Mouse (Mus musculus) ES-E14 (cell line): Measurements from ENCODE around the gene Gclm. TPM values are rescaled to one million over a fixed set of nuclear protein-coding genes. Genes with fewer than 3 reads are reported as not detected.
A peak's percentile ranks its signal among the peaks of the same experiment; 100 is the strongest.
"Not testable (repeated sequence)": the region's sequence is repeated elsewhere in the genome, so short reads cannot be mapped to it uniquely, and the experiment has no call there.

ENCODE experiments used
- DNase-seq: peaks from one replicate; pipeline ENCODE4 v3.0.0-alpha.2; 2013; ENCODE audit warnings: low read depth, low spot score
- H3K27ac ChIP-seq: 2 replicates; pipeline ENCODE4 v1.5.1; 2012; ENCODE audit warnings: low read depth, mild to moderate bottlenecking, low read length, moderate library complexity, mixed read lengths; ENCODE audit not compliant: poor library complexity, insufficient read depth, severe bottlenecking
- H3K36me3 ChIP-seq: 2 replicates; pipeline ENCODE4 v1.6.1; 2012; ENCODE audit warnings: mild to moderate bottlenecking, low read length, moderate library complexity, mixed read lengths; ENCODE audit not compliant: control insufficient read depth, poor library complexity, insufficient read depth, severe bottlenecking
- H3K4me1 ChIP-seq, 2 experiments: fragments of 150-350 bp in 1 of 2; sonication (generic) in 1 of 2; 2 replicates each; pipeline ENCODE4 v1.6.1; 2012; ENCODE audit warnings: low read length in 2 of 2, mild to moderate bottlenecking in 1 of 2, mixed read lengths in 1 of 2; ENCODE audit not compliant: control insufficient read depth in 2 of 2, insufficient read depth in 2 of 2, poor library complexity in 1 of 2
- H3K4me3 ChIP-seq, 2 experiments: fragments of 150-350 bp in 1 of 2; sonication (generic) in 1 of 2; 2 replicates each; pipeline ENCODE4 v1.5.1; 2012; ENCODE audit warnings: low read length in 2 of 2, low read depth in 1 of 2, mild to moderate bottlenecking in 1 of 2, mixed read lengths in 1 of 2; ENCODE audit not compliant: insufficient read depth in 1 of 2, poor library complexity in 1 of 2, severe bottlenecking in 1 of 2
- H3K9ac ChIP-seq: 2 replicates; pipeline ENCODE4 v1.6.1; 2012; ENCODE audit warnings: low read depth, mild to moderate bottlenecking, low read length, mixed read lengths; ENCODE audit not compliant: poor library complexity, insufficient read depth, severe bottlenecking
- H3K9me3 ChIP-seq: fragments of 150-350 bp; sonication (generic); 2 replicates; pipeline ENCODE4 v1.6.1; 2012; ENCODE audit warnings: low read depth, mild to moderate bottlenecking, low read length; ENCODE audit not compliant: control insufficient read depth, insufficient read depth
- CHD2 ChIP-seq: IDR thresholded peaks from 2 replicates; pipeline ENCODE4 v1.6.1; 2014; ENCODE audit warnings: mild to moderate bottlenecking, low read depth, low read length, inconsistent platforms
- HCFC1 ChIP-seq: IDR thresholded peaks from 2 replicates; pipeline ENCODE4 v1.6.1; 2012; ENCODE audit warnings: low read length, inconsistent platforms, borderline replicate concordance; ENCODE audit not compliant: insufficient read depth
- MAFK ChIP-seq: IDR thresholded peaks from 2 replicates; pipeline ENCODE4 v1.6.1; 2014; ENCODE audit warnings: mild to moderate bottlenecking, low read depth, low read length, inconsistent platforms; ENCODE audit not compliant: insufficient read depth
- ZC3H11A ChIP-seq: IDR thresholded peaks from 2 replicates; pipeline ENCODE4 v1.6.1; 2012; ENCODE audit warnings: low read depth, mild to moderate bottlenecking, inconsistent platforms, low read length, borderline replicate concordance
- ZNF384 ChIP-seq: IDR thresholded peaks from 2 replicates; pipeline ENCODE4 v1.6.1; 2012; ENCODE audit warnings: low read depth, low read length, inconsistent platforms
- in situ Hi-C, 2 experiments: fragments of 600-800 bp; cut with MboI; formaldehyde crosslinking; loops; one replicate each; pipeline ENCODE4 v1.15.1; 2025; ENCODE audit warnings: low sequenced_read_pairs in 2 of 2, inconsistent platforms in 1 of 2; ENCODE audit not compliant: unreplicated experiment in 2 of 2
- total RNA-seq: library from RNA; depleted of rRNA; stranded (reverse); fragments of 300-350 nt; gene quantifications from 2 replicates; pipeline ENCODE4 v1.2.3, GENCODE M21; 2012

Gene Gclm
- total RNA-seq, 1 experiment, result 62.8 TPM

DNA sequence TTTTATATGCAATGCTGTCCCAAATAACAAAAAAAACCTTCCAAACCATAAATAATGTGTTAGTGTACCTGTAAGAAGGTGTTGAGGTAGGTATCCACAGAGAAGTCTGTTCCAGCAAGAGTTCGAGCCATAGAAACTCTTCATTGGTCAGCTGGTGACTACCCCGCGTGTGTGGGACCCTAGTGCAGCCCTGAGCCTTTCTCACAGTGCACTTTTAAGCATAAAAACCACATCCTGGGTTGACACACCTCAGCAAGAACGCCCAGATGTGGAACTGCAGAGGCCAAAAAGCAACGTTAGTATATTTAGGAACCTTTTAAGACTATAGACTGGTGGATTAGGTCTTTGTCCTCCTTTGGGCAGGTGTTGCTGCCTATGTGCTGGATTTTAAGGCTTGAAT lies 41.8 kb downstream of the Gclm start:
- 0 out of 4 replicates have a peak, but pooled peaks cover 0 to 2% of the 10 kb centered on the region in 2 experiments for H3K4me1 ChIP-seq
- peaks cover 19% of the 10 kb centered on the region for H3K36me3 ChIP-seq
- no peak overlapping the region for H3K4me3 ChIP-seq
- in situ Hi-C loops, result no loop called here
- no peaks in the 10 kb centered on the region for H3K9me3 ChIP-seq
- DNase-seq, result no peak
- no peak for TF ChIP-seq HCFC1
- no peak for TF ChIP-seq ZNF384
- no peak for TF ChIP-seq CHD2
- TF ChIP-seq ZC3H11A, result no peak
- no peak for TF ChIP-seq MAFK
- H3K9ac ChIP-seq, result no peak overlapping the region
- H3K27ac ChIP-seq, result no peak overlapping the region

DNA sequence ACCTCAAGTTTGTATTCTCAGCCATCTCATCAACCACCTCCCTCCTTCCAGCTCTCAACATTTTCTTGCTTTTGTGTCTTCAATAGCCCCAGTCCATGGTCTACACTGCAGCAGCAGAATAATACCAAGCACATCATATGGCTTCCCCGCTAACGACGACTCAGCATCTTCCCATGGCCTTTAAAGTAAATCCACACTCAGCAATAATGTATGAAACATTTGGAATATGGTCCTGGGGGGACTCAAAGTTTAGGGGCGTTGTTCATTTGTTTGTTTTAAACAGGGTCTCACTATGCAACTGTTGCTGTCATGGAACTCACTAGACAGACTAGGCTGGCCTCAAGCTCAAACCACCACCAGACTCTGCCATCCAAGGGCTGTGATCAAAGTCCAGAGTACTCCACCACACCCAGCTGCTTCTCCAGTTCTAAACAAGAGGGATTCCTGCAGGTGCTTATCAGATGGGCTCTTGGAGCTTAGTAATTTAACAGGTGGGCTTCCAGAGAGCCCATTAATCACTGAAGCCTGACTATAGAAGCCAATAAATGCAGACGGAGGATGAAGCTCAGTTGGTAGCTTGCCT lies 43.3 kb downstream of the Gclm start:
- Histone ChIP-seq H3K4me1 (peaks cover 0 to 2% of the 10 kb centered on the region in 2 experiments; a peak in 1 of 4 replicates), H3K9ac (no peak overlapping the region), H3K9me3 (no peaks in the 10 kb centered on the region), H3K36me3 (peaks cover 8% of the 10 kb centered on the region), H3K27ac (no peak overlapping the region), H3K4me3 (no peak overlapping the region)
- no peak for DNase-seq
- in situ Hi-C loops, result no loop called here
- no peak for TF ChIP-seq HCFC1

DNA sequence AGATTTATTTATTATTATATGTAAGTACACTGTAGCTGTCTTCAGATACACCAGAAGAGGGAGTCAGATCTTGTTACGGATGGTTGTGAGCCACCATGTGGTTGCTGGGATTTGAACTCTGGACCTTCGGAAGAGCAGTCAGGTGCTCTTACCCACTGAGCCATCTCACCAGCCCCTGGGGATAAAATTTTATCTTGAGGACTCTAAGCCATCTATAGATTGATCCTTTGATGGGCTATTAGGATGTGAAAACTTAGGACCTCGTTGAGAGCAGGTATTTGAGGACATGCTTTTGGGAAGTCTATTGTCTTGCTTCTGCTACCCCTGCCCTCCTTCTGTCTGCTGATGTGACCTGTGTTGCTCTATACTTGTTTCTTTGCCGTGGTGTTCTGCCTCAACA lies 44.0 kb downstream of the Gclm start:
- H3K27ac ChIP-seq, H3K36me3 ChIP-seq, in situ Hi-C loops, H3K4me3 ChIP-seq, DNase-seq, H3K4me1 ChIP-seq, H3K9me3 ChIP-seq, H3K9ac ChIP-seq: not testable (repeated sequence)

GRCm38 (mm10) chr3:122290696-122291095 lies 45.3 kb downstream of the Gclm start:
- TF ChIP-seq CHD2 (no peak), MAFK (no peak), HCFC1 (no peak), ZC3H11A (no peak), ZNF384 (no peak)
- H3K9me3 ChIP-seq, result no peaks in the 10 kb centered on the region
- H3K4me3 ChIP-seq, result no peak overlapping the region
- no peak overlapping the region for H3K27ac ChIP-seq
- peaks cover 0 to 4% of the 10 kb centered on the region in 2 experiments; a peak in 2 of 4 replicates for H3K4me1 ChIP-seq
- no peaks in the 10 kb centered on the region for H3K36me3 ChIP-seq
- no peak overlapping the region for H3K9ac ChIP-seq
- in situ Hi-C loops, result no loop called here
- DNase-seq, result no peak

- in situ Hi-C loops, result no loop called here
- Histone ChIP-seq H3K4me3 (peak overlapping the region in 1 of 2 experiments; percentile 55; a peak in 2 of 4 replicates), H3K4me1 (peaks cover 4 to 8% of the 10 kb centered on the region in 2 experiments; a peak in 3 of 4 replicates), H3K27ac (no peak overlapping the region), H3K9ac (no peak overlapping the region), H3K36me3 (no peaks in the 10 kb centered on the region), H3K9me3 (no peaks in the 10 kb centered on the region)
- TF ChIP-seq CHD2 (no peak), ZNF384 (no peak), MAFK (no peak), ZC3H11A (no peak), HCFC1 (no peak)
- no peak for DNase-seq
These were observed 46.5 kb downstream of the Gclm start for GRCm38 (mm10) chr3:122291828-122292227.
